Mouse (Mus musculus): ENCODE data around the gene Kcnh6.
A peak's percentile ranks its signal among the peaks of the same experiment; 100 is the strongest.

Kcnh6 gene

GRCm38 (mm10) chr11:106007821-106008220, at the start of gene Kcnh6:
Kcnh6 (plus strand) TSS chr11:106008124.
- peak; percentile 79 for DNase-seq

- DNase-seq, result no peak
These were observed 49.4 kb upstream of the Kcnh6 start for GRCm38 (mm10) chr11:105958566-105958965.

GRCm38 (mm10) chr11:105959355-105959754, 48.6 kb upstream of the Kcnh6 start:
- peak; percentile 32 for DNase-seq

- DNase-seq, result no peak
These were observed 43.2 kb upstream of the Kcnh6 start for GRCm38 (mm10) chr11:105964691-105965090.

GRCm38 (mm10) chr11:105966288-105966687, 41.6 kb upstream of the Kcnh6 start:
- no peak for DNase-seq

GRCm38 (mm10) chr11:105967741-105968574, 40.0 kb upstream of the Kcnh6 start, which contains the start of gene Ace:
Ace (plus strand) TSS chr11:105967945.
- peak; percentile 63 for DNase-seq

GRCm38 (mm10) chr11:105968948-105969347, 39.0 kb upstream of the Kcnh6 start:
- no peak for DNase-seq

GRCm38 (mm10) chr11:105969516-105969915, 38.4 kb upstream of the Kcnh6 start:
- no peak for DNase-seq

GRCm38 (mm10) chr11:105974593-105974992, 33.3 kb upstream of the Kcnh6 start:
- no peak for DNase-seq

GRCm38 (mm10) chr11:105975050-105975449, 32.9 kb upstream of the Kcnh6 start:
- no peak for DNase-seq

- no peak for DNase-seq
These were observed 32.3 kb upstream of the Kcnh6 start for GRCm38 (mm10) chr11:105975636-105976035.

- DNase-seq, result no peak
These were observed 29.7 kb upstream of the Kcnh6 start for GRCm38 (mm10) chr11:105978232-105978631.

- DNase-seq, result no peak
These were observed 29.3 kb upstream of the Kcnh6 start for GRCm38 (mm10) chr11:105978634-105979033.

- DNase-seq, result no peak
These were observed 23.5 kb upstream of the Kcnh6 start for GRCm38 (mm10) chr11:105984452-105984851.

- DNase-seq, result no peak
These were observed 20.5 kb upstream of the Kcnh6 start for GRCm38 (mm10) chr11:105987446-105987845.

- DNase-seq, result no peak
These were observed 18.5 kb upstream of the Kcnh6 start for GRCm38 (mm10) chr11:105989446-105989845.

GRCm38 (mm10) chr11:105990231-105990630, 17.7 kb upstream of the Kcnh6 start:
- no peak for DNase-seq

- no peak for DNase-seq
These were observed 13.5 kb upstream of the Kcnh6 start, which contains the start of gene Ace3 for GRCm38 (mm10) chr11:105994375-105994774. Ace3 (plus strand) TSS chr11:105994675.

GRCm38 (mm10) chr11:106000062-106000461, 7.9 kb upstream of the Kcnh6 start:
- DNase-seq, result no peak

GRCm38 (mm10) chr11:106001718-106002117, 6.2 kb upstream of the Kcnh6 start:
- peak; percentile 55 for DNase-seq

GRCm38 (mm10) chr11:106004576-106004975, 3.3 kb upstream of the Kcnh6 start:
- no peak for DNase-seq

GRCm38 (mm10) chr11:106005970-106006369, 2.0 kb upstream of the Kcnh6 start:
- DNase-seq, result no peak

- DNase-seq, result peak; percentile 31
These were observed 4.8 kb downstream of the Kcnh6 start for GRCm38 (mm10) chr11:106012711-106013110.

GRCm38 (mm10) chr11:106013556-106014225, 5.8 kb downstream of the Kcnh6 start:
- peak; percentile 82 for DNase-seq

All from retina, postnatal 1 day (tissue).